Mouse (Mus musculus) spleen, adult 2 months (tissue): ENCODE results near the gene Ubr3. TPM values are rescaled to one million over a fixed set of nuclear protein-coding genes. Genes with fewer than 3 reads are reported as not detected.
A peak's percentile ranks its signal among the peaks of the same experiment; 100 is the strongest.
"Not testable (repeated sequence)": the region's sequence is repeated elsewhere in the genome, so short reads cannot be mapped to it uniquely, and the experiment has no call there.

Experiments
- DNase-seq, 2 experiments: peaks; one replicate each; pipeline versions ENCODE4 v3.0.0 to v3.0.0-alpha.2; 2012 to 2021; ENCODE audit warnings: low spot score in 2 of 2, low read depth in 1 of 2
- H3K27ac ChIP-seq: fragments of 200-500 bp; 2 replicates; pipeline ENCODE4 v1.5.1; 2012; ENCODE audit warnings: low read length, inconsistent platforms; ENCODE audit not compliant: insufficient read depth
- H3K27me3 ChIP-seq: fragments of 200-500 bp; 2 replicates; pipeline ENCODE4 v1.6.1; 2012; ENCODE audit warnings: mild to moderate bottlenecking, moderate library complexity, low read length, inconsistent platforms; ENCODE audit not compliant: control insufficient read depth, insufficient read depth
- H3K36me3 ChIP-seq: fragments of 200-500 bp; 2 replicates; pipeline ENCODE4 v1.6.1; 2012; ENCODE audit warnings: mild to moderate bottlenecking, low read length, inconsistent platforms; ENCODE audit not compliant: control insufficient read depth, insufficient read depth
- H3K4me1 ChIP-seq: fragments of 200-500 bp; 2 replicates; pipeline ENCODE4 v1.6.1; 2011; ENCODE audit warnings: inconsistent platforms; ENCODE audit not compliant: control insufficient read depth, insufficient read depth, insufficient read length
- H3K4me3 ChIP-seq: fragments of 200-500 bp; 2 replicates; pipeline ENCODE4 v1.5.1; 2011; ENCODE audit warnings: mild to moderate bottlenecking, inconsistent platforms; ENCODE audit not compliant: insufficient read depth, insufficient read length; ENCODE audit errors: extremely low read depth
- CTCF ChIP-seq: fragments of 200-500 bp; IDR thresholded peaks from 2 replicates; pipeline ENCODE4 v1.5.1; 2011; ENCODE audit warnings: mild to moderate bottlenecking, inconsistent platforms; ENCODE audit not compliant: insufficient read depth, insufficient read length, insufficient replicate concordance; ENCODE audit errors: extremely low read depth
- POLR2A ChIP-seq: fragments of 200-500 bp; IDR thresholded peaks from 2 replicates; pipeline ENCODE4 v1.6.1; 2011; ENCODE audit warnings: low read depth, low read length, inconsistent platforms
- WGBS: fragments of 180-500 bp; shearing (Covaris S2); methylation state at CpG from one replicate; pipeline ENCODE4 v1.1.7; 2018; 5-methylcytosine and 5-hydroxymethylcytosine counted together
- polyA plus RNA-seq: library from polyadenylated mRNA; depleted of rRNA; stranded (reverse); fragments of >200 nt; gene quantifications from 2 replicates; pipeline ENCODE4 v1.2.3, GENCODE M21; 2012

The Ubr3 gene
- polyA plus RNA-seq, 1 experiment: 6.5 TPM

GRCm38 (mm10) chr2:69903541-69903940 is 6.5 kb downstream of the Ubr3 start:
- Histone ChIP-seq H3K4me1 (no peaks in the 10 kb centered on the region), H3K27me3 (no peaks in the 10 kb centered on the region), H3K4me3 (no peak overlapping the region), H3K27ac (no peak overlapping the region), H3K36me3 (no peaks in the 10 kb centered on the region)
- TF ChIP-seq POLR2A (no peak), CTCF (no peak)
- no peak for DNase-seq
- WGBS: 92% methylated on average over 3 of the region's 3 CpGs

- not testable (repeated sequence) for H3K36me3 ChIP-seq, H3K4me1 ChIP-seq, H3K4me3 ChIP-seq, DNase-seq, H3K27ac ChIP-seq, H3K27me3 ChIP-seq
- WGBS: 94% methylated on average over 4 of the region's 4 CpGs
These were observed 10.3 kb downstream of the Ubr3 start for GRCm38 (mm10) chr2:69907394-69907793.

- H3K4me1 ChIP-seq: no peaks in the 10 kb centered on the region
- WGBS: 78% methylated on average over 2 of the region's 2 CpGs
- no peak overlapping the region for H3K27ac ChIP-seq
- no peak overlapping the region for H3K4me3 ChIP-seq
- TF ChIP-seq POLR2A (no peak), CTCF (no peak)
- H3K36me3 ChIP-seq: peaks cover 6% of the 10 kb centered on the region
- DNase-seq: no peak
- H3K27me3 ChIP-seq: no peaks in the 10 kb centered on the region
These were observed 15.8 kb downstream of the Ubr3 start for GRCm38 (mm10) chr2:69912801-69913200.

- 95% methylated on average over 3 of the region's 3 CpGs for WGBS
- Histone ChIP-seq H3K4me1 (no peaks in the 10 kb centered on the region), H3K4me3 (no peak overlapping the region), H3K36me3 (peaks cover 12% of the 10 kb centered on the region), H3K27me3 (no peaks in the 10 kb centered on the region), H3K27ac (no peak overlapping the region)
- TF ChIP-seq POLR2A: no peak
- TF ChIP-seq CTCF: no peak
- DNase-seq: no peak
These were observed 20.3 kb downstream of the Ubr3 start for GRCm38 (mm10) chr2:69917301-69917700.

- Histone ChIP-seq H3K27ac (no peak overlapping the region), H3K36me3 (peaks cover 16% of the 10 kb centered on the region), H3K27me3 (no peaks in the 10 kb centered on the region), H3K4me3 (no peak overlapping the region), H3K4me1 (no peaks in the 10 kb centered on the region)
- no peak for DNase-seq
- 78% methylated on average over 3 of the region's 3 CpGs for WGBS
- TF ChIP-seq CTCF: no peak
- no peak for TF ChIP-seq POLR2A
These were observed 27.9 kb downstream of the Ubr3 start for GRCm38 (mm10) chr2:69924943-69925342.

GRCm38 (mm10) chr2:69936331-69936730 is 39.3 kb downstream of the Ubr3 start:
- DNase-seq: no peak
- H3K27ac ChIP-seq: no peak overlapping the region
- TF ChIP-seq POLR2A (no peak), CTCF (no peak)
- no peaks in the 10 kb centered on the region for H3K4me1 ChIP-seq
- no peak overlapping the region for H3K4me3 ChIP-seq
- 95% methylated on average over 5 of the region's 5 CpGs for WGBS
- no peaks in the 10 kb centered on the region for H3K27me3 ChIP-seq
- peaks cover 15% of the 10 kb centered on the region for H3K36me3 ChIP-seq

- Histone ChIP-seq H3K36me3 (peaks cover 15% of the 10 kb centered on the region), H3K4me3 (no peak overlapping the region), H3K4me1 (no peaks in the 10 kb centered on the region), H3K27ac (0 out of 2 replicates have a peak overlapping the region, but pooled peaks have one; percentile 5), H3K27me3 (no peaks in the 10 kb centered on the region)
- DNase-seq: no peak
- WGBS: 85% methylated on average over 4 of the region's 4 CpGs
- no peak for TF ChIP-seq POLR2A
- TF ChIP-seq CTCF: no peak
These were observed 42.2 kb downstream of the Ubr3 start for GRCm38 (mm10) chr2:69939226-69939625.
